In the genomic region with DNA sequence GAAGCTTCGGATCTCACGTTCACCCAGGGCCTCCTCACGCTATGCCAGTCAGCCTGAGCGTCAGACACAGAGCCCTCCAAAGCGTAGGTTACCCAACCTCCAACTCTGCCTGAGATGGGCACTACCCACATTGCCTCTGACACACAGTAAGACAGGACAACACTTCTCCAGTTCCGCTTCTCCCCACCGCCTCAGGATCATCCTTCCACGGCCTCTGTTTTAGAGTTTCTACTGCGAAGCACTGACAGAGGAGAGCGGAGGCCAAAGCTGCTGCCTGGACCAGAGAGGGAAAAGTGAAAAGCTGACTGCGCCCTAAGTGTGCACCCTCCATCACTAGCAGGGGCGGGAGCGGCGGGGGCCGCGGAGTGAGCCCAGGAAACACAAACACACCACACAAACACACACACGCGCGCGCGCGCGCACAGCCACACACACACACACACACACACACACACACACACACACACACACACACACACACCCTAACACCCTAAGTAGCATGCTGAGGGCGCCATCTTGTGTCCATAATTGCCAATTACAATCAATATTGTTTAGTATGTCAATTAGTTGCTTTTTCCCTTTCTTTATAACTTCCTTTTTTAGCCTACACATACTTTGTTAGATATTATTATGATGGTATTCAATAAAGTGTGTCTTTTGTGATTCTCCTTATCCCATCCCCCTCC, we compare ENCODE assay signal across 9 mouse cellular contexts. TPM values are rescaled to one million over a fixed set of nuclear protein-coding genes. Genes with fewer than 3 reads are reported as not detected.
DNase-seq lines count a peak whose midpoint lies in the region; ATAC-seq lines count a peak whose summit lies in the region.
"Had no signal": no experiment of that assay in that cellular context is flagged by ENCODE, and none has a peak within 500 bp of the region (broad histone marks: within the 10 kb centered on the region; RNA-seq: fewer than 3 reads in every experiment).

No protein-coding gene starts in this region.

- no peaks in the 10 kb centered on the region for H3K4me1 ChIP-seq in liver, embryonic 11.5 days (replicated peaks; ENCODE audit: control insufficient read depth, insufficient read depth, low read length)
- H3K4me1 ChIP-seq in stomach, embryonic 16.5 days (ENCODE audit: control insufficient read depth, insufficient read depth, low read length): no peaks in the 10 kb centered on the region

- H3K27ac ChIP-seq in liver, embryonic 11.5 days (ENCODE audit: low read depth, low read length): no peak overlapping the region
- H3K27ac ChIP-seq in stomach, embryonic 16.5 days (ENCODE audit: low read length): no peak overlapping the region

- H3K36me3 ChIP-seq in liver, embryonic 11.5 days (ENCODE audit: control insufficient read depth, insufficient read depth, low read length): no peaks in the 10 kb centered on the region
- H3K36me3 ChIP-seq in stomach, embryonic 16.5 days (ENCODE audit: control insufficient read depth, insufficient read depth, low read length): no peaks in the 10 kb centered on the region

- H3K27me3 ChIP-seq in liver, embryonic 11.5 days (replicated peaks; ENCODE audit: control insufficient read depth, insufficient read depth, low read length): no peaks in the 10 kb centered on the region; the same call in 1 of the 2 replicates
- no peaks in the 10 kb centered on the region for H3K27me3 ChIP-seq in stomach, embryonic 16.5 days (ENCODE audit: control insufficient read depth, insufficient read depth, low read length)

- peak; percentile 37 for DNase-seq in layer of hippocampus, adult 11-12 months (ENCODE audit: low spot score)
- no peak for DNase-seq in layer of hippocampus, postnatal 14 days (ENCODE audit: low spot score in 2 of 2)
- DNase-seq in brain, adult 2 months (ENCODE audit: low read depth, low spot score): peak; percentile 71
- DNase-seq in liver, embryonic 11.5 days (ENCODE audit: low spot score): no peak
- no peak for DNase-seq in left cerebral cortex, postnatal 36 days (ENCODE audit: low spot score in 2 of 2)
- no peak for DNase-seq in spleen, postnatal 10 days (ENCODE audit: low spot score in 2 of 2)

- H3K4me3 ChIP-seq in liver, embryonic 11.5 days (ENCODE audit: low read depth, low read length): no peak overlapping the region
- H3K4me3 ChIP-seq in stomach, embryonic 16.5 days (replicated peaks; ENCODE audit: low read length): no peak overlapping the region; the same call in 1 of the 2 replicates
- H3K4me3 ChIP-seq: megakaryocyte, embryonic 14.5 days had no signal

- H3K4me2 ChIP-seq in liver, embryonic 11.5 days: peak overlapping the region; percentile 38
- peak overlapping the region; percentile 31 for H3K4me2 ChIP-seq in stomach, embryonic 16.5 days (ENCODE audit: low read depth, low read length)

- 36% methylated on average over 24 of the region's 24 CpGs for WGBS in liver, embryonic 11.5 days
- WGBS in stomach, embryonic 16.5 days: 29% methylated on average over 24 of the region's 24 CpGs

- no peaks in the 10 kb centered on the region for H3K9me3 ChIP-seq in liver, embryonic 11.5 days (ENCODE audit: control insufficient read depth, low read length)
- H3K9me3 ChIP-seq in stomach, embryonic 16.5 days (replicated peaks; ENCODE audit: control insufficient read depth, low read length): no peaks in the 10 kb centered on the region

- 0 out of 2 replicates have a peak, but pooled peaks have one; percentile 28 for ATAC-seq in granulocyte monocyte progenitor cell, adult 5-6 weeks (replicated peaks; ENCODE audit: poor library complexity, severe bottlenecking)
- no peak for ATAC-seq in liver, embryonic 11.5 days (replicated peaks; ENCODE audit: low FRiP score)
- no peak for ATAC-seq in stomach, embryonic 16.5 days (ENCODE audit: insufficient read depth, low FRiP score)

- intact Hi-C loops in left cerebral cortex, postnatal 36 days (cut with DNase I): loop anchor here (10.0 kb wide), 3 partner anchors 241 to 671 kb away; no protein-coding TSS in a partner anchor

- no peak overlapping the region for H3K9ac ChIP-seq in liver, embryonic 11.5 days (ENCODE audit: low read depth, low read length)
- H3K9ac ChIP-seq in stomach, embryonic 16.5 days (ENCODE audit: low read length): no peak overlapping the region

RNA-seq across cellular contexts. Expression of gene Arhgap22, which starts 8.4 kb away (rescaled TPM):
- 10 to 100 TPM in 1 of 2 experiments, 1 to 10 TPM in 1; 9.9 to 10.9 TPM for total RNA-seq in layer of hippocampus, postnatal 14 days (2021)
- 0.47 TPM in 1 of 2 replicates, not detected in the other for total RNA-seq in granulocyte monocyte progenitor cell, adult 5-6 weeks (2014; fragmentation: Nextera tagmentation)
- 1.3 TPM in 1 of 2 replicates, not detected in the other for total RNA-seq in granulocyte monocyte progenitor cell, adult 5-6 weeks (2017)
- 8.5 and 14.0 TPM in 2 replicates for polyA plus RNA-seq in liver, embryonic 11.5 days (2014; fragmentation: Nextera tagmentation; extraction: Ambion mirVana)
- polyA plus RNA-seq in stomach, embryonic 16.5 days (2015; fragmentation: Nextera tagmentation; extraction: Ambion mirVana): 6.1 and 6.7 TPM in 2 replicates
- 10 to 100 TPM; 10.8 to 12.4 TPM for total RNA-seq in left cerebral cortex, postnatal 36 days (2021)

RNA-seq across cellular contexts. Expression of gene Wdfy4, which starts 20.1 kb away (rescaled TPM):
- total RNA-seq in layer of hippocampus, postnatal 14 days (2021): 1 to 10 TPM; 2.9 to 3.2 TPM
- 84.9 and 95.4 TPM in 2 replicates for total RNA-seq in granulocyte monocyte progenitor cell, adult 5-6 weeks (2014; fragmentation: Nextera tagmentation)
- 52.9 and 61.4 TPM in 2 replicates for total RNA-seq in granulocyte monocyte progenitor cell, adult 5-6 weeks (2017)
- 1.6 and 1.9 TPM in 2 replicates for polyA plus RNA-seq in liver, embryonic 11.5 days (2014; fragmentation: Nextera tagmentation; extraction: Ambion mirVana)
- polyA plus RNA-seq in stomach, embryonic 16.5 days (2015; fragmentation: Nextera tagmentation; extraction: Ambion mirVana): 0.35 and 1.4 TPM in 2 replicates
- total RNA-seq in left cerebral cortex, postnatal 36 days (2021): 1 to 10 TPM; 2.1 to 2.6 TPM

Comparison
In these comparisons a context has a peak if more than half of its experiments do, and no peak if none do; other contexts are left out.
1. DNase-seq: peak in layer of hippocampus, adult 11-12 months (single experiment) and brain, adult 2 months (single experiment); none in layer of hippocampus, postnatal 14 days (0 of 2), liver, embryonic 11.5 days (single experiment), left cerebral cortex, postnatal 36 days (0 of 2) and spleen, postnatal 10 days (0 of 2).
2. RNA of gene Arhgap22, which starts 8.4 kb away (total RNA-seq): 10.8 to 12.4 TPM in left cerebral cortex, postnatal 36 days and 9.9 to 10.9 TPM in layer of hippocampus, postnatal 14 days; 0.47 to 1.3 TPM in granulocyte monocyte progenitor cell, adult 5-6 weeks; every median in the first group is over 4 times any median in the second.
3. RNA of gene Wdfy4, which starts 20.1 kb away (total RNA-seq): 52.9 to 95.4 TPM in granulocyte monocyte progenitor cell, adult 5-6 weeks; 2.9 to 3.2 TPM in layer of hippocampus, postnatal 14 days and 2.1 to 2.6 TPM in left cerebral cortex, postnatal 36 days; every median in the first group is over 10 times any median in the second.